Mouse (Mus musculus): ENCODE data around the gene Cirbp.

Cirbp gene

GRCm38 (mm10) chr10:80137626-80138552 is 27.9 kb upstream of the Cirbp start:
- DNase-seq (ENCODE audit: low read depth, low spot score): no peak

DNA sequence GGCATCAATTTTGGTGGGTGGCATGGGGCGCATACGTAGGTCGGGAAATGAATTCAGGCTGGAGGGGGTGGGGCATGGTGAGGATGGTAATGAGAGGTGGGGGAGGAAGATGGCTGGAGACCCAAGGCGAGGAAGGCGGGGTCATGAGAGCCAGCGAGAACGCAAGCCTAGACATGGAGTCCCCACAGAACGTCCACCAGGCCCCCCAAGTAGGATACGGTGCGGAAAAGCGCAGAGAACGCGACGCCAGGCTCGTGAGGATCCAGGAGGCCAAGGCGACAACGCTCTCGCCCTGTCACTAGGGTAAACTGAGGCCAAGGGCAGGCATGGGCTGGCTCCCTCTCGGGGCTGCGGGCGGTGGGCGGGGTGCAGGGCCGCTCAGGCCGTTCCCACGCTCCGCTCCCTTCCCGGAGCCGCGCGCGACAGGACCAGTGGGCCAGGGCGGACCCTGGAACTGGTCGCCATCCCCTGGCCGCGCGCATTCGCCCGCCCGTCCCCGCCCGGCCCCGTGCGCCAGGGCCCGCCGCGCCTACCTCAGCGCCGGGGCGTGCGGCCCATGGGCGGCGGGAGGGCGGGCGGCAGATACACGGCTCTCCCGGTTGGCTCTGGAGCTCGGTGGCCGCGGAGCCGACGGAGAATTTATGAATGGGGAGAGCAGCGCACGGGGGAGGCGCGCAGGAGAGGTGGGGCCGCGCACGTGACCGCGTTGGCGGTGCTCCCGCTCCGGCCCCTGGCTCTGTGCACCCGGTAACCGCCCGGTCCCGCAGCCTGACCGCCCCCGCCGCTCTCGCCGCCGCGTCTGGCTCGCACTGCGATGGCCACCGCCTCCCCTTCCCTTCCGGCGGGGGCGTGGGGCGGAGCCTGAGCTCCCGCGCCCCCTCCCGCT is 27.0 kb upstream of the Cirbp start, which contains the start of gene Atp5d:
Gene Atp5d (plus strand): TSS at position 80 of the 886 bp plus-strand sequence.
- DNase-seq (ENCODE audit: low read depth, low spot score): no peak

DNA sequence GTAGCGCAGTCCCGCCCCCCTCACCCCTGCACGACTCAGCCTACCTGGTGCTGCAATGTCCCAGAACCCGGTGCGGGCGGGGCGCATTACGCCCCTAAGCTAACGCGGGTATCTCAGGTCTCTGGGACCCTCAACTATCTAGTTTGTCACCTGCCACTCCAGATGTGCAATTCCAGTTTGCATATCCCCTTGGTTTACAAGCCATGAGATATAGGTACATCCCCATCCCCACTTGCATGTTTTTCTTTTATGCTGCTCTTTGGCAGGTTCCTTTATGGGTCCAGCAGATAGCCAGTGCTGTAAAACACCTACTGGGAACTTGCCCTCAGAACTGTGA is 26.4 kb upstream of the Cirbp start:
- no peak for DNase-seq (ENCODE audit: low read depth, low spot score)

DNA sequence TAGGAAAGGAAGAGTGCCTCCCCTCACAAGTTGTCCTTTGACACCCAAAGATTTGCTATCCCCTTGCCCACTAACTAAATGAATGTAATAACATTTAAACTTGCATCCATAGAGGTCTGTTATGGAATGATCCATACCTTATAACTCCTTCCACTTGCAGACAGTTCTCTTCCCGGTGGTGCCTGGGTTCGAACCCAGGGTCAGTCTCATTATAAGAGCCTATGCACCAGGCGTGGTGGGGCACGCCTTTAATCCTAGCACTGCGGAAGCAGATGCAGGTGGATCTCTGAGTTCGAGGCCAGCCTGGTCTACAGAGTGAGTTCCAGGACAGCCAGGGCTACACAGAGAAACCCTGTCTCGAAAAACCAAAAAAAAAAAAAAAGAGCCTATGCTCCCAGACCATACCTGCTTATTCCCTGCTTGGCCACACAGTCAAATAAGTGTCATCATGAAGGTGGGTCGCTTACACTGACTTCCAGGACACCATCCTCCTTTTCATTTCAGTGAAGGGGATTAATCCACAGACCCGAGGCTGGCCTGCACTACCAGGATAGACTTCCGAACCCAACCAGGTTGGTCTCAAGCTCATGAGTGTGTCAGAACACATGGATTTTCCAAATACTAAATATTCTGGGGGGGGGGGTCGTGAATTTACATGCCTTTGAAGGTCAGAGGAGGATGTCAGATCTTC is 25.7 kb upstream of the Cirbp start:
- DNase-seq (ENCODE audit: low read depth, low spot score): no peak

DNA sequence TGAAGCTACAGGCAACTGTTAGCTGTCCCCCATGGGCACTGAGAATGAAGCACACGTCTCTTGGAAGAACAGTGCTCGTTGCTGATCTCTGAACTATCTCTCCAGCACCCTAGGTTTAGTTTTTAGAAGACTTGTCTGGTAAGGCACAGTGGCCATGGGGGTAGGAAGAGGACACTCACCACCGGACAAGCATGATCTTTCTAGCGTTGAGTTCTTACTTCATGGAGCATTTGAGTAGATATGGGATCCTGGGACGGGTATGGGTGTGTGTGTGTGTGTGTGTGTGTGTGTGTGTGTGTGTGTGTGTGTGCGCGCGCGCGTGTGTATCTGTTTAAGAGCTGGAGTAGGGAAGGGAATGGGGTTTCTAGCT is 25.1 kb upstream of the Cirbp start, which contains the start of gene Cbarp:
Gene Cbarp (minus strand): TSS at position 170 of the 370 bp plus-strand sequence.
- DNase-seq (ENCODE audit: low read depth, low spot score): no peak

GRCm38 (mm10) chr10:80141243-80141642 is 24.5 kb upstream of the Cirbp start:
- DNase-seq (ENCODE audit: low read depth, low spot score): peak; percentile 97

DNA sequence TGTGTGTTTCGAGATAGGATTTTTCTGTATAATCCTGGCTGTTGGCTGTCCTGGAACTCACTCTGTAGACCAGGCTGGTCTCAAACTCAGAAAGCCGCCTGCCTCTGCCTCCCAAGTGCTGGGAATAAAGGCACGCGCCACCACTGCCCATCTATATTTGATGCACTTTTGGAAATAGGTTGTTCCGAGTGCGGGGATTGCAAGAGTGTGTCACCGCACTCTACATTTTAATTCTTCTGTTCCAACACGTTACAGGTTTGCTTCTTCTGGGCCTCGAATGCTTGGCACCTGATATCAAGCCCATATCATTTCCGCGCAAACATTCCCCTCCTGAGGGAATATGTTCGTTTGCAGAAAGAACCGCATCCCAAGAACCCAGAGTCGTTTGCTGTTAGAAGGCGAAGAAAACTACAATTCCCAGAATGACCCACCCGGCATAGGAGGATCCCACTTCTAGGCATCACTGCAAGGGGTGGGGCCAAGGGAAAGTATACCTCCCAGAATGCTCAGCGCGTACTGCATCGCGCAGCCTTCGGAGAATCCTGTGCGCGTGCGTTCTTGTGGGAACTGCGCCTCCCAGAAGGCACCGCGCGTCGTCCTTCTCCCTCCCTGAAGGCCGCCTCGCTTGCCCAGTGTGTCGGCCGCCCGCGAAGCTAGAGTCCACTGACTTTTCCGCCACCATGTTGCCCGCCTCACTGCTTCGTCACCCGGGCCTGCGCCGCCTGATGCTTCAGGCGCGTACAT is 23.8 kb upstream of the Cirbp start:
- DNase-seq (ENCODE audit: low read depth, low spot score): peak; percentile 98

DNA sequence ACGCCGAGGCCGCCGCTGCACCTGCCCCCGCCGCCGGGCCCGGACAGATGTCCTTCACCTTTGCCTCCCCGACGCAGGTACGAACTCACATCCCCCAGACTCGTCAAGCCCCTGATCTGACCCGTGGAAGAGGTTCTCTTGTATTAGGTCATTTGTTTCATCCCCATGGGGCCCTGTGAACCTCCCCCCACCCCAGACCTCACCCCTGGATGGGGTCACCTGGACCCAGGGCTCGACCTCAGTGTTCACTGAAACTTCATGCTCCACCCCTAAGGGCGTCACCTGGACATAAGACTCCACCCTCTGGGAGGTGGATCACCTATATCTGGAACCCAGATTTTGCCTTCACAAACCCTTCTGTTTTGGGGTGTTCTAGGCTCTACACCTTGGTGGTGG is 23.3 kb upstream of the Cirbp start:
- no peak for DNase-seq (ENCODE audit: low read depth, low spot score)

GRCm38 (mm10) chr10:80143664-80144063 is 22.1 kb upstream of the Cirbp start:
- no peak for DNase-seq (ENCODE audit: low read depth, low spot score)

DNA sequence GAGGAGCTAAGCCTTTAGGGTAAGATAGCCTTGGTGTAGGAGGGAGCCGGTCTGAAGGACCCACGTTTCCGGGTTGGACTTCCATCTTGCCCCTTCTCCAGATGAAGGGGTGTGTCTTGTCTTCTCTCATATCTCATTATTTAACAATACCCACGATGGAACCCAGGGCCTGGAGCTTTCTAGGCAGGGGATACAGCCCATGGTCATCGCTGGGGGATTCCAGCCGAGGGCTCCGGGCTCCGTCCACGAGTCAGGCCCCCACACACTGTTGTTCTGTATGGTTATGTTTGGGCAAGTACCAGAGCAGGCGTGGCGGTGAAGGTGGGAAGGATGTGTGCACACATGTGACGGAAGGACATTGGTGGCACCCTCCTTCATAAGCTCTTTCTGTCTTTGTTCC is 21.6 kb upstream of the Cirbp start:
- no peak for DNase-seq (ENCODE audit: low read depth, low spot score)

DNA sequence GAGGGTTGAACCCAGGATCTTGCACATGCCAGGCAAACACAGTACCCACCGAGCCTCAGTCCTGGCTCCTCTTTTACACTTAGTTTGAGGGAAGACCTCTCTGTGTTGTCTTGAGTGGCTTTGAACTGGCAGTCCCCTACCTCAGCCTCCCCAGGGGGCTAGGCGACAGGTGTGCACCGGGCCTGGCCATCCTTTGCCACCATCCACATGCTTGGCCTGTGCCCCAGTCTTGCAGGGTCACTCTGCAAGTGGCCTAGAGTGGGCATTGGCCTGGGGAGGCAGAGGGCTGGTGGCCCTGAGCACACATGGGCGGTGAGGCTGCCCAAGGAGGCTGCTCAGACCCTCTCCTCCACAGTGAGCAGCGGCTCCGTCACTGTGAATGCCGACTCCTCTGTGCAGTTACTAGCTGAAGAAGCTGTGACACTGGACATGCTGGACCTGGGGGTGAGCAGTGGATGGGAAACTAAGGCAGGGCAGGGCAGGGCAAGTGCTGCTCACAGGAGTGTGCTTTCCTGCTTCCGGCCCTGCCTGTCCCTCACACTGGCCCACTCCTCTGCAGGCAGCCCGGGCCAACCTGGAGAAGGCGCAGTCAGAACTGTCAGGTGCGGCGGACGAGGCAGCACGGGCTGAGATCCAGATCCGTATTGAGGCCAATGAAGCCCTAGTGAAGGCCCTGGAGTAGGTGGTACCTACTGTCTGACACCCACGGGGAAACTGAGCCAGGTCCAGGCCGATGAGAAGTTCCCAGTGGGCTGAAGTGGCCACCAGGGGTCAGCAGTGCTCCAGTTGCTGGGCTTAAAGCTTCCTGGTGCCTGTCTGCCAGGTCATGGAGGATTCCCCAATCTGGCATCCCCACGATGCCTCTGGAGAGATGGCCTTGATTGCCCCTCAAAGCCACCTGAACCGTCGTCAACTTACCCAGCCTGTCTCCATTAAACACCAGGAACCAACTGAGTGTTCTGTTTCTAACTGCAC is 20.6 kb upstream of the Cirbp start:
- DNase-seq (ENCODE audit: low read depth, low spot score): peak; percentile 70

- no peak for DNase-seq (ENCODE audit: low read depth, low spot score)
Measured at GRCm38 (mm10) chr10:80145896-80146295, 19.9 kb upstream of the Cirbp start.

DNA sequence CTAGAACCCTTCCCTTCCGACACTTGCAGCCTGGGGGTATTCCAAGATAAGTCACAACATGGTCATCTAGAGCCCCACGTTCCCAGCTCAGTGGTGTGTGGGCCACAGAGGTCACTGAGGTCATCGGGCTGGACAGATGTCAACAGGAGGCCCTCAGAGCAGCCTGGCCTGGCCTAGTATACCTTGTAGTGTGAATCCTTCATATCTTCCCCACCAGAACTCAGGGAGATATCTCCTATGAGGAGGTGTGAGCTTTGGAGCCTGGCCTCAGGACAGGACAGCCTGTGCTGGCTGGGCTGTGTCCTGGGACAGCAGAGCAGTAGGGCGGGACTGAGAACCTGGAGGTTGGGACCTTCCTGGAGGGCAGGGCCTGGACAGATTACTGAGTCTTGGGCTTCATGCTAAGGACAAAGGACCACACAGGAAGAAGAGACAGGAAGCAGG is 19.2 kb upstream of the Cirbp start:
- no peak for DNase-seq (ENCODE audit: low read depth, low spot score)

GRCm38 (mm10) chr10:80147146-80147718 is 18.6 kb upstream of the Cirbp start:
- no peak for DNase-seq (ENCODE audit: low read depth, low spot score)

DNA sequence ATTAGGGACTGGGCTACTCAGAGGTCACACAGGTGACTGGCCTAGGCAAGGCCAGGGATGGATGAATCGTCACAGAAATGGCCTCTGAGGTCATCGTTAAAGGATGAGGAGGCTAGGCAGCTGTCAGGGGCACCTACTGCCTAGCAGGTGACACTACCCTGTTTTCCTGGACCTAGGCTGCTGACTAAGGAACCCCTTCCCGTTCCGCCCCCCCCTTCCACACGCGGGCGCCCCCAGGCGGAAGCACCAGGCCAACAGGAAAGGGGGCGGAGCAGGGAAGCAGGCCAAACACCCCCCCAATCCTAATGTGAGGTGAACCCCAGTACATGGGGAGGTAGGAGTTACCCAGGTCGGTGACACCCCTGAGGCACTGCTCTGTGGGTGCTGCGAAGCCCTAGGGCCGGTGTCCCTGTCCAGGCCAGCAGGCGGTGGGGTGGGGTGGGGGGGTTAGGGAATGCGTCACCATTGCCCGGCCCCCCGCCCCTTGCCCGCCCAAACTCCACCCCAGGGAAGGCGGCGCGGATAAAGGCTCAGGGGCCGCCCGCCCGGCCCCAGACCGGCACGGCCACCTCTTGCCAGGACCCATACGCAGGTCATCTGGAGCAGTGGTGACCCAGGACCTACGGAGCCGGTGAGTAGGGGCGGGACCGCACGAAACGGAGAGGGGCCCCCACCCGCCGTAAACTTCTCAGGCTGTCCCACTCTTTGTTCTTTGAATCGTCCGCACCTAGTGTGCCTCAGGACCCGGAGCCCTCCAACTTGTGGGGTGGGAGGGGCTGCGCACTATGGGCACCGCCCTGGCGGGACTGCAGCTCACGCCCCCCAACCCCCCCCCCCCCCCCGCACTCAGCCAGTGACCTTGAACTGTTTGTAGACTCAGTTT is 17.8 kb upstream of the Cirbp start, which contains the start of gene Midn:
Gene Midn (plus strand): TSS at position 554 of the 883 bp plus-strand sequence.
- DNase-seq (ENCODE audit: low read depth, low spot score): peak; percentile 91

DNA sequence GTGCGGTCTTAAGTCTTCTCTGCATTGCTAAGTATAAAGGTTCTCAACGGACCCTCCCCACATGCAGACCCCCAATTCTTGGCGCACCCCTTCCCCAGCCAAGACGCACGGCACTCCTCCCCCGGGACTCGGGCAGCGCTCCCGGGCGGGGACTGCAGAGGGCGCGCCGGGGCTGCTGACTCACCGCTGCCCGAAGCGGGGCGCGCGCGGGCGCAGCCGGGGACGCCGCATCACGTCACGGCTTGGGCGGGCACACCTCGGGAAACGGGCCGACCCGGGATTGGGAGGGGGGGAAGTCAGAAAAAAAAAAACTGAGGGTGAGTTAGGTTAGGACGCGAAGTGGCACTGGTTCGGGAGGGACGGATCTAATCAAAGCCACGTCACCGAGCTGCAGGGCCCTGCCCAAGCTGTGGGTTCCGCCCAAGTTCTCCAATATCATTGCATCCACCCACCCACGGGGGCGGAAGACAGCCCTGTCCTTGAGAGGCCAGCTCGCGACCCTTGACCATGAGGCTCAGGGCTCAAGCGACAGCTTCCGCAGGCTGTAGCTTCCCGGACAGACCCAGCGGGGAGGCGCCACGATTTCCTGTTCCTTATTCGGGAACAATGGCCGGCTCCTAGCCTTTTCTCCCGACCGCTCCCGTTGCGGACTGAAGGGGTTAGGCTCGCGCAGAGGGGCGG is 17.0 kb upstream of the Cirbp start:
- DNase-seq (ENCODE audit: low read depth, low spot score): peak; percentile 93

DNA sequence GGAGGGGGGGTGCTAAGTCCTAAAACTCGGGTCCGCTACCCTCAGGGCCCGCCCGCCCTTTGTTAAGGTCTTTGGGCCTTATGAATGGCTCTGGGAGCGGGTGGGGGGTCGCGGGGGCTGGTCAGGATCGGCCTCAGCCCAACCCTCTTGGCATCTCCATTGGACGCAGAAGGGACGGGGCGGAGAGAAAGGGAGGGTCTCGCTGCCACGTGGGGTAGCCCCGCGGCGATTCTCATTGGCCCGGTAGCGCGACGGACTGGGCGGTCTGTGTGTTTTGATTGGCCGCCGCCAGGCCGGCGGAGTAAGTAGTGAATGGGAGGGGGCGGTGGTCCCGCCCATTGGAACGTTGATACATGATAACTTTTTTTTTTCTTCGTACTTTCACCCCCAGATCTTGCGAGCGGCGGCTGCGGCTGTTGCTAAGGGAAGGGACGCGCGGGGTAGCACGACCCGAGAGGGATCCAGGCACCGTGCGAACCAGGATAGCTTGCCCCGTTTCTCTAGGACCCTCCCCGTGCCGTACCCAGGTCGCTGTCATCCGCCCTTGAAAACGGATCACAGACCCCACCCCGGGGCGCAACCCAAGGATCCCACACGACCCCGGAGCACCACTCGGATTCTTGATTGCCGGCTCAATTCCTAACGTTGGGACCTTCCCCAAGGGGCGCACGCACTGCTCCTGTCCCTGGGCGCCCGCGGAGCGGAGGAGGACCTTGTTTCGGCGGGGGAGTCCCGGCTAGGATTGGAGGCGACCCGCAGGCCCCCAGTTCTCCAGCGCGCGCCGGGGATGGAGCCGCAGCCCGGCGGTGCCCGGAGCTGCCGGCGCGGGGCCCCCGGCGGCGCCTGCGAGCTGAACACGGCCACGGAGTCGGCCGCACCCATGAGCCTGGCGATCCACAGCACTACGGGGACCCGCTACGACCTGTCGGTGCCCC is 16.2 kb upstream of the Cirbp start:
- DNase-seq (ENCODE audit: low read depth, low spot score): peak; percentile 97
